Mouse (Mus musculus): Measurements from ENCODE around the gene Sh3bp5l.

GRCm38 (mm10) chr11:58353709-58354108 lies 23.2 kb downstream of the Sh3bp5l start:
- TF ChIP-seq POLR2AphosphoS2 (IDR thresholded peaks at IDR 0.05; ENCODE audit: insufficient read length, low read depth) (no peak), MAX (IDR thresholded peaks at IDR 0.05; ENCODE audit: low read depth) (no peak), POLR2A (IDR thresholded peaks at IDR 0.05; ENCODE audit: insufficient read length, low read depth) (no peak), CEBPB (IDR thresholded peaks at IDR 0.05; ENCODE audit: insufficient read depth, poor library complexity, severe bottlenecking) (no peak), MYOD1 (IDR thresholded peaks at IDR 0.05; ENCODE audit: control insufficient read depth in 1 of 3, insufficient read length in 2 of 3, low read depth in 2 of 3) (no peak)
